Mouse (Mus musculus) limb, embryonic 12.5 days (tissue): ENCODE data around the gene Emc1. TPM values are rescaled to one million over a fixed set of nuclear protein-coding genes. Genes with fewer than 3 reads are reported as not detected.

Experiments used
- ATAC-seq: fragments of 200-750 bp; cut with Nextera tagmentation; 2 replicates; pipeline ENCODE4 v1.8.0; 2017; ENCODE audit warnings: low read depth, moderate TSS enrichment; ENCODE audit not compliant: insufficient number of reproducible peaks, insufficient read depth, low FRiP score, low TSS enrichment
- H3K27ac ChIP-seq: fragments of 300-500 bp; sonication (generic); 2 replicates; pipeline ENCODE4 v1.5.1; 2016; ENCODE audit warnings: mild to moderate bottlenecking, moderate library complexity
- H3K27me3 ChIP-seq: fragments of 300-500 bp; sonication (generic); 2 replicates; pipeline ENCODE4 v1.6.1; 2016; ENCODE audit warnings: mild to moderate bottlenecking, moderate library complexity
- H3K36me3 ChIP-seq: fragments of 300-500 bp; sonication (generic); 2 replicates; pipeline ENCODE4 v1.6.1; 2016; ENCODE audit warnings: mild to moderate bottlenecking, moderate library complexity
- H3K4me1 ChIP-seq: fragments of 300-500 bp; sonication (generic); replicated peaks from 2 replicates; pipeline ENCODE4 v1.6.1; 2016
- H3K4me2 ChIP-seq: fragments of 300-500 bp; sonication (generic); 2 replicates; pipeline ENCODE4 v1.6.1; 2016; ENCODE audit warnings: mild to moderate bottlenecking, moderate library complexity
- H3K4me3 ChIP-seq: fragments of 300-500 bp; sonication (generic); replicated peaks from 2 replicates; pipeline ENCODE4 v1.5.1; 2016; ENCODE audit warnings: mild to moderate bottlenecking
- H3K9ac ChIP-seq: fragments of 300-500 bp; sonication (generic); replicated peaks from 2 replicates; pipeline ENCODE4 v1.6.1; 2016; ENCODE audit warnings: mild to moderate bottlenecking, moderate library complexity
- H3K9me3 ChIP-seq: fragments of 300-500 bp; sonication (generic); 2 replicates; pipeline ENCODE4 v1.6.1; 2016; ENCODE audit warnings: mild to moderate bottlenecking, moderate library complexity
- WGBS: fragments of 180-500 bp; shearing (Covaris S2); methylation state at CpG from one replicate; pipeline ENCODE4 v1.1.7; 2016; 5-methylcytosine and 5-hydroxymethylcytosine counted together
- polyA plus RNA-seq: library from polyadenylated mRNA; unstranded; fragments of >200 nt; fragmentation: Nextera tagmentation; extraction: Ambion mirVana; gene quantifications from 2 replicates; pipeline ENCODE4 v1.2.1, GENCODE M21; 2016

The Emc1 gene
- 29.4 and 30.5 TPM in 2 replicates for polyA plus RNA-seq

- ATAC-seq: peak; percentile 91
- Histone ChIP-seq H3K4me1 (peaks cover 22% of the 10 kb centered on the region), H3K4me2 (peak within 1 kb of the TSS; percentile 99), H3K36me3 (peaks cover 62% of the 10 kb centered on the region), H3K9me3 (no peaks in the 10 kb centered on the region), H3K9ac (peak within 1 kb of the TSS; percentile 88), H3K4me3 (peak within 1 kb of the TSS; percentile 80), H3K27me3 (no peaks in the 10 kb centered on the region), H3K27ac (peak within 1 kb of the TSS; percentile 95)
- WGBS: under 1% methylated on average over 64 of the region's 64 CpGs
Observed at GRCm38 (mm10) chr4:139351931-139352711, at the start of gene Emc1, which contains the start of the genes Mrto4 and Ubr4. Gene Emc1, plus strand, starts transcription at chr4:139352587. Gene Mrto4, minus strand, starts transcription at chr4:139352576. Gene Ubr4, plus strand, starts transcription at chr4:139352609.

- H3K9ac ChIP-seq: no peak overlapping the region
- no peak overlapping the region for H3K4me3 ChIP-seq
- no peaks in the 10 kb centered on the region for H3K27me3 ChIP-seq
- H3K4me1 ChIP-seq: peaks cover 9% of the 10 kb centered on the region
- no peak for ATAC-seq
- H3K36me3 ChIP-seq: peaks cover 51% of the 10 kb centered on the region
- no peak overlapping the region for H3K4me2 ChIP-seq
- no peak overlapping the region for H3K27ac ChIP-seq
- WGBS: 92% methylated on average over 3 of the region's 3 CpGs
- H3K9me3 ChIP-seq: no peaks in the 10 kb centered on the region
Observed at GRCm38 (mm10) chr4:139305521-139305920, 46.9 kb upstream of the Emc1 start.

GRCm38 (mm10) chr4:139307916-139308315 lies 44.5 kb upstream of the Emc1 start:
- WGBS: 83% methylated on average over 5 of the region's 5 CpGs
- peaks cover 20% of the 10 kb centered on the region for H3K4me1 ChIP-seq
- no peak overlapping the region for H3K4me2 ChIP-seq
- H3K27ac ChIP-seq: no peak overlapping the region
- no peaks in the 10 kb centered on the region for H3K27me3 ChIP-seq
- no peak overlapping the region for H3K4me3 ChIP-seq
- H3K9me3 ChIP-seq: no peaks in the 10 kb centered on the region
- ATAC-seq: no peak
- no peak overlapping the region for H3K9ac ChIP-seq
- peaks cover 28% of the 10 kb centered on the region for H3K36me3 ChIP-seq

- WGBS: 15% methylated on average over 6 of the region's 6 CpGs
- no peaks in the 10 kb centered on the region for H3K27me3 ChIP-seq
- H3K27ac ChIP-seq: no peak overlapping the region
- no peaks in the 10 kb centered on the region for H3K9me3 ChIP-seq
- peak overlapping the region; percentile 97 for H3K9ac ChIP-seq
- ATAC-seq: no peak
- H3K36me3 ChIP-seq: peaks cover 34% of the 10 kb centered on the region
- peak overlapping the region; percentile 96 for H3K4me2 ChIP-seq
- H3K4me3 ChIP-seq: peak overlapping the region; percentile 93
- peaks cover 20% of the 10 kb centered on the region for H3K4me1 ChIP-seq
Observed at GRCm38 (mm10) chr4:139309651-139310050, 42.7 kb upstream of the Emc1 start.

GRCm38 (mm10) chr4:139310171-139310898 lies 42.1 kb upstream of the Emc1 start, which contains the start of the genes Pqlc2 and Akr7a5:
Gene Pqlc2, minus strand, starts transcription at chr4:139310708.
Gene Akr7a5, plus strand, starts transcription at chr4:139310744.
- no peaks in the 10 kb centered on the region for H3K9me3 ChIP-seq
- H3K27me3 ChIP-seq: no peaks in the 10 kb centered on the region
- peaks cover 34% of the 10 kb centered on the region for H3K36me3 ChIP-seq
- ATAC-seq: peak; percentile 77
- WGBS: under 1% methylated on average over 63 of the region's 63 CpGs
- H3K4me2 ChIP-seq: peak within 1 kb of the TSS; percentile 96
- H3K9ac ChIP-seq: peak within 1 kb of the TSS; percentile 97
- H3K27ac ChIP-seq: peak within 1 kb of the TSS; percentile 85
- H3K4me3 ChIP-seq: peak within 1 kb of the TSS; percentile 93
- peaks cover 20% of the 10 kb centered on the region for H3K4me1 ChIP-seq

- Histone ChIP-seq H3K27me3 (no peaks in the 10 kb centered on the region), H3K36me3 (peaks cover 34% of the 10 kb centered on the region), H3K9me3 (no peaks in the 10 kb centered on the region), H3K4me1 (peaks cover 20% of the 10 kb centered on the region), H3K27ac (peak overlapping the region; percentile 85), H3K4me2 (peak overlapping the region; percentile 96), H3K9ac (peak overlapping the region; percentile 97), H3K4me3 (peak overlapping the region; percentile 93)
- WGBS: under 1% methylated on average over 53 of the region's 53 CpGs
- ATAC-seq: peak; percentile 71
Observed at GRCm38 (mm10) chr4:139310899-139311701, 41.3 kb upstream of the Emc1 start.

- no peak for ATAC-seq
- H3K36me3 ChIP-seq: peaks cover 32% of the 10 kb centered on the region
- H3K9me3 ChIP-seq: no peaks in the 10 kb centered on the region
- H3K9ac ChIP-seq: peak overlapping the region; percentile 97
- peak overlapping the region; percentile 96 for H3K4me2 ChIP-seq
- no peak overlapping the region for H3K27ac ChIP-seq
- 21% methylated on average over 14 of the region's 14 CpGs for WGBS
- H3K27me3 ChIP-seq: no peaks in the 10 kb centered on the region
- peak overlapping the region; percentile 93 for H3K4me3 ChIP-seq
- peaks cover 20% of the 10 kb centered on the region for H3K4me1 ChIP-seq
Observed at GRCm38 (mm10) chr4:139311707-139312106, 40.7 kb upstream of the Emc1 start.

GRCm38 (mm10) chr4:139312632-139313031 lies 39.8 kb upstream of the Emc1 start:
- Histone ChIP-seq H3K27me3 (no peaks in the 10 kb centered on the region), H3K4me2 (no peak overlapping the region), H3K4me1 (peaks cover 20% of the 10 kb centered on the region), H3K9me3 (no peaks in the 10 kb centered on the region), H3K27ac (no peak overlapping the region), H3K36me3 (peaks cover 38% of the 10 kb centered on the region), H3K4me3 (0 out of 2 replicates have a peak overlapping the region, but pooled peaks have one; percentile 93), H3K9ac (no peak overlapping the region)
- ATAC-seq: no peak
- 63% methylated on average over 4 of the region's 4 CpGs for WGBS

GRCm38 (mm10) chr4:139318449-139318848 lies 33.9 kb upstream of the Emc1 start:
- WGBS: 91% methylated on average over 11 of the region's 11 CpGs
- H3K27ac ChIP-seq: no peak overlapping the region
- no peaks in the 10 kb centered on the region for H3K27me3 ChIP-seq
- no peaks in the 10 kb centered on the region for H3K4me1 ChIP-seq
- no peak overlapping the region for H3K9ac ChIP-seq
- H3K36me3 ChIP-seq: peaks cover 62% of the 10 kb centered on the region
- H3K4me3 ChIP-seq: no peak overlapping the region
- no peak for ATAC-seq
- no peaks in the 10 kb centered on the region for H3K9me3 ChIP-seq
- H3K4me2 ChIP-seq: no peak overlapping the region

- Histone ChIP-seq H3K36me3 (peaks cover 51% of the 10 kb centered on the region), H3K4me1 (no peaks in the 10 kb centered on the region), H3K4me3 (no peak overlapping the region), H3K4me2 (no peak overlapping the region), H3K27ac (no peak overlapping the region), H3K27me3 (no peaks in the 10 kb centered on the region), H3K9me3 (no peaks in the 10 kb centered on the region), H3K9ac (no peak overlapping the region)
- 97% methylated on average over 4 of the region's 4 CpGs for WGBS
- no peak for ATAC-seq
Observed at GRCm38 (mm10) chr4:139319740-139320139, 32.6 kb upstream of the Emc1 start.
